Mouse (Mus musculus) left cerebral cortex, adult 18-20 months (tissue): ENCODE measurements around the gene Cbwd1. TPM values are rescaled to one million over a fixed set of nuclear protein-coding genes. Genes with fewer than 3 reads are reported as not detected.

ENCODE experiments used
- DNase-seq, 2 experiments: peaks; one replicate each; pipeline ENCODE4 v3.0.0; 2021 to 2022; ENCODE audit warnings: low spot score in 2 of 2, mixed read lengths in 1 of 2
- total RNA-seq, 2 experiments: library from RNA; stranded (reverse); gene quantifications; 2 replicates each; pipeline ENCODE4 v1.2.3; 2021

Gene Cbwd1
- total RNA-seq, 2 experiments from 2014 or later, result 12.6 to 15.5 TPM

DNA sequence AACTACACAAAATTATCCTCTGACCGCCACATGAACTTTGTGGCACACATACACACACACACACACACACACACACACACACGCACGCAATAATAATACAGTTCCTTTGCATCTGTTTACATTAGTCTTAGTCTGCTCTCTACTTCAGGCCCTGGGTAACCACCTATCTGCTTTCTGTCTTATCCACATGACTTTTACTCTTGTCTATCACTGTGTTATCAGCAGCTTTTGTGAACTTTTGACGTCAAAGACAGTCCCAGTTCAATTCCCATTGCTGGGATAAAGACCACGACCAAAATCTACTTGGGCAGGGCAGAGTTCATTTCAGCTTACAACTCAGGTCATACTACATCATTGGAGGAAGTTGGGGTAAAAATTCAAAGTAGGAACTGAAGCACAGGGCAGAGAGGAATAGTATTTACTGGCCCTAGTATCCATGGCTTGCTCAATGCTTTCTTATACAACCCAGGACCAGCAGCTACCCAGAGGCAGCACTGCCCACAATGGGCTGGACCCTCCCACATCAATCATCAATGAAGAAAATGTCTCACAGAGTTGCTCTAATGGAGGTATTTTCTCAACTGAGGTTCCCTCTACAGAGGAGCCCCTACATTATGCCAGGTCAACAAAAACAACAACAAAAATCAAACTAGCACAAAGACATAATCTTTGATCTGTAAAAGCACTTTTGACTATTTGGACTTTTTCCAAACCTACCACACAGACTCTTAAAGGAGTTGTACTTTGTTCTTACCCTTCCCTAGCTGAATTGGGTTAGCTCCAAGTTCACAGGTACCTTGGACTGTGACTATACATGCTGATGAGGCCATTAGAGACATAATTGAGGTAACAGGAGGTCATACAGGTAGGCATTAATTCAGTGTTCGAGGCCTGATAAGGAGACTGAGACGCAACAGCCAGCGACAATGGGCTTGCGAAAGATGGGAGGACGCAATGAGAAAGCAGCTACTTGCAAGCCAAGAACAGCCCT is 17.7 kb upstream of the Cbwd1 start:
- DNase-seq, result no peak

GRCm38 (mm10) chr19:24977991-24978390 is 16.6 kb upstream of the Cbwd1 start:
- no peak for DNase-seq

GRCm38 (mm10) chr19:24972701-24973390 is 11.4 kb upstream of the Cbwd1 start:
- no peak for DNase-seq

DNA sequence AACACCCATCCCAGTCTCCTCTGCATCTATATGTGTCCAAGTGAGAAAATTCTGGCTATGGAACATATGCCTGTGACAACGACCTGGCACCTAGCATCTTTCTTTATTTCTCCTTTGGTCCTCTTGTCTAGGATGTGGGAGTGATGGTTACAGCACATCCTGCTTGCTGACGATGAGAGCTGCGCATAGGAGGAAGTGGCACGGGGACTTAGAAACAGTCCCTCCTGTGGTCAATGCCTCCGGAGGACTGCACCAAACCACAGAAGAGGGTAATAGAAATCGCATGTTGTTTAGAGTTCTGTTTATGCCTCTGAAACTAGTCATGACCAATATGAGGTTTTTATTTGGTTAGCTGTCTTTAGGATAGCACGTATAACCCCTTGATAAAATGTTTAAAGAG is 9.9 kb upstream of the Cbwd1 start:
- DNase-seq, result no peak

DNA sequence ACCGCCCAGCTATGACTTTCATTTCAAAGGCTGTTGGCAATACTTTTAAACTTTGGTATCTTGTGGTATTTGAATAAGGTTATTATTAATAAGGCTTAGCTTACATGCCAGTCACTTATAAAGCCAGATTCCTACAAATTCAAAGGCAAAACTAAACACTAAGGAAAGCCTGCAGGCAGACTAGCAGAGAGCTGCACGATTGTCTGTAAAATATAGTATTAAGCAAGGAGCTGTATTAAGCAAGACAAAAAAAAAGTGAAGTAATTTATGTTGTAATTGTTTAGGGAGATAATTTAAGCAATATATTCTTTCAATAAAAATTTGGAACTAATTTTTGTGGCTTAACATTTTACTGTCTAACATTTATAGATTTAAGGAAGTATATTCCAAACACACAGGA is 5.5 kb upstream of the Cbwd1 start:
- DNase-seq, result no peak

- no peak for DNase-seq
These were observed 4.8 kb upstream of the Cbwd1 start for GRCm38 (mm10) chr19:24966203-24966602.

GRCm38 (mm10) chr19:24958531-24958930 is 2.9 kb downstream of the Cbwd1 start:
- DNase-seq, result peak in 1 of 2 experiments; percentile 38

GRCm38 (mm10) chr19:24945521-24946262 is 15.7 kb downstream of the Cbwd1 start:
- DNase-seq, result no peak

DNA sequence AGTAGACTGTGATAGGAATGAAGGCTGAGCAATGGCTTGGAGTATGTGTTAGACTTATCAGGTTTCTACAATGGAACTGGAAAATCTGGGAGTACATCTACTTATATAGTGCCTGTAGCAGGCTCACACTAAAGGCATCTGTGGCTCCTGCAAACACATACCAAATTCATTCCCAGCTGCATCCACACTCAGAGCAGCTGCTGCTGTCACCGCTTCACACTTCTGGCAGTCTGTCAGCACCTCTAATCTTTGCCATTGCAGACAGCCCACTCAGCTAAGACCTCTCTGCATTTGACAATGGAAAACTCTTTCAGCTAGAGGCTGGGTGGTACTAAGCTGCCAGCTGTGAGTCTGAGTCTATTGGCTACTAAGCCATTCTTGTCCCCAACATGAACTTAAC is 24.3 kb downstream of the Cbwd1 start:
- no peak for DNase-seq

GRCm38 (mm10) chr19:24929041-24929440 is 32.4 kb downstream of the Cbwd1 start:
- DNase-seq, result no peak

- no peak for DNase-seq
These were observed 40.5 kb downstream of the Cbwd1 start for GRCm38 (mm10) chr19:24920866-24921265.

DNA sequence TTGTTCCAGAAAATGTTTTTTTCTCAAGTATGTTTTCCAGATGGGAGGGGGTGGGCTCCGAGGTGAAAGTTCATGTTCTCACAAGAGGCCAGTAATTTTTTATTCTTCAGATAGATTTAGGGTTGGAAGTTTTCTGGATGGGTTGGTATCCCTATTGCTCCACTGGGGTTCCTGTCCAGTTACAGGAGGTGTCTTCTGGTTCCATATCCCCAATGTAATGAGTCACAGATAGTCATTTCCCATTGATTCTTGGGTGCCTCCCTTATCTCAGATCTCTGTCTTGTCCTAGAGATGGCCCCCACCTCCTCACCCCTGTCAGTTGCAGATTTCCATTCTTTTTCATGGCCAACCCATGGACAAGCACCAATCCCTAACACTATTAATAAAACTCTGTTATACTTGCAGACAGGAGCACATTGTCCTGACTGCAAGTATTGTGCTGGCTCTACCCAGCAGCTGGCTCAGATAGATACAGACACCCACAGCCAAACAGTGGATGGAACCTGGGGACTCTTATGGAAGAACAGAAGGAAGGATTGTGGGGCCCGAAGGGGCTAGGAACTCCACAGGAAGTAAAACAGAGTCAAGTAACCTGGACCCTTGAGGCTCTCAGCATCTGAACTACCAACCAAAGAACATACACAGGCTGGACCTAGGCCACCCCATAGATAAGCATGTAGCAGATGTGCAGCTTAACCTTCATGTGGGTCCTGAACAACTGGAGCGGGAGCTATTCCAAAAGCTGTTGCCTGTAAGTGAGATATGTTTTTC is 52.8 kb downstream of the Cbwd1 start:
- no peak for DNase-seq

DNA sequence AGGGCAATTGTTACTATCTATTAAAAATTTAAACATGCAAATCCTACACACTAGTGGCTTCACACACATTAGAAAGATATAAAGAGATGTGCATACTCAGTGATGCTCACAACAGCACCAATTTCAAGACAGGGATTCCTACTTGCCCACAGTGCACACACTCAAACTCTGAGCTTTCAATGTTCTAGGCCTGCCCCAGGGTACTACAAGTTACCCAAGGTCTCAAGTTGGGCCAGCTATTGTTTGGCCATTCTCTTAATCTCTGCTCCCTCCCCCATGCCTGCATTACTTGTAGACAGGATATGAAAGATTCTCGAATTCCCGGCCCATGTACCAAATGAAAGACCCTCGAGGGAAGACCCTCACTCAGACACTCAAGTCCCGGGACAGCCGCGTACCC is 53.8 kb downstream of the Cbwd1 start:
- DNase-seq, result no peak

DNA sequence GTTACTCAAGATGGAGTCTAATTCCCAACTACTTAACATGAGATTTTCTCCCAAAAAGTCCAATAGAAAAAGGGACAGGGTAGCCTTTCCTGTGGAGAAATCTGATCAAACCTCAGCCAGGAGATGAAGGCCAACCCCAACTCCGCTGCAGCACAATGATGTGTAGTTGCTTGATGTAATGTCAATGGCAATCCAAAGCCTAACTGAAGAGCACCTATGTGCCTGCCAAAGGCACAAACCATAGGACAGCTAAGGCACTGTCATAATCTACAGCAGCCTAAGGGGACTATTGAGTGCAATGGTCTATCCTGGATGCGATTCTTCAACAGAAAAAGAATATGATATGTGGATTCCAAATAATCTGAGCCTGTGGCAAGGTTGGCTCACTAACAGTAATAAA is 58.6 kb downstream of the Cbwd1 start:
- DNase-seq, result no peak

- no peak for DNase-seq
These were observed 59.2 kb downstream of the Cbwd1 start for GRCm38 (mm10) chr19:24902256-24902655.

DNA sequence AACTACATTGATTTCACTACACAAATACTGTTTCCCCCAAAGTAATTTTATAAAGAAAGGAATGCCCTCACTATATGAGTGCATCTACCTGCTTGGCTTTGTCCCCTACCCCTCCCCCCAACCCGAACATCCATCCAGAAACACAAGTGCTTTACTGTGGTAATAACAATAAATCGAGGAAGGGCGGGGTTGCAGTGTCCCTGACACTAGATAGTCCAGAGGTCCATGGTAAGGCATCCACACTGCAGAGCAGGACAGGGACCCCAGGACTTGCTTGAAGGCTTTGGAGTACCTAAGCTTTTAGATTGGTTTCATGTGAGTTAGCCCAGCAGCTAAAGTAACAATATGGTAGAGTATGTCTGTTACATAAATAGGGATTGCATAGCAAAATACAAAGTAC is 59.7 kb downstream of the Cbwd1 start:
- DNase-seq, result no peak

DNA sequence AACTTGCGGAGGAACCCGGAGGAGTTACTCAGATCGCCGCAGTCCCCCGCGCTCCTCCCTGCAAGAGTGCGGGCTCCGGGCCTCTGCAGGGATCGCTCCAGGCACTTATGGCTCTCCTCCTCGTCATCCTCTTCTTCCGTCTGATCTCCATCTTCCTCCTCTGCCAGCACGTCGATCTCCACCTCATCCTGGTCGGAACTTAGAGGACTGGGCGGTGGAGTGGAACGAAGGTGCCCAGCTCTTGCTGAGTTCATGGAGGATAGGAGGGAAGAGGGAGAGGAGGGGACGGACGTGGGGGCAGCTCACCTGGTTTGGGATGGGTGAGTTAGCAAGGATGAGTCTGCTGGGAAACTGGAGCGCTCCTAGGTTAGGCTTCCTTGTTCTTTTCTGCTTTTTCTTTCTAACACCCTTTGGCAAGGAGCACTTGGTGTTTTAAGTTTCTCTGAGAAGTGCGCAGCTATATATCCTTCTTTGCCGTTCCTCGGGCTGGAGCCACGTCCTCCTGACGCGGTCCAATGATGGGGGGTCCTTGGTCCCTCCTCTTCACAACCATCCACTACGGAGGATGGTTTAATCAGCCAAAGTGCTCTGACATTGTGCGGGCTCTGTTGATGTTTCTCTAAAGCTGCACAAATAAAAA is 60.7 kb downstream of the Cbwd1 start, which contains the start of gene Foxd4:
Gene Foxd4 (minus strand): TSS at position 617 of the 640 bp plus-strand sequence.
- DNase-seq, result no peak

- no peak for DNase-seq
These were observed 61.5 kb downstream of the Cbwd1 start for GRCm38 (mm10) chr19:24899578-24900544.
